Mouse (Mus musculus): ENCODE data around the gene Wscd2. TPM values are rescaled to one million over a fixed set of nuclear protein-coding genes. Genes with fewer than 3 reads are reported as not detected.

The Wscd2 gene
- total and polyA plus RNA-seq, 3 experiments: 0.27 TPM; not detected in 2

DNA sequence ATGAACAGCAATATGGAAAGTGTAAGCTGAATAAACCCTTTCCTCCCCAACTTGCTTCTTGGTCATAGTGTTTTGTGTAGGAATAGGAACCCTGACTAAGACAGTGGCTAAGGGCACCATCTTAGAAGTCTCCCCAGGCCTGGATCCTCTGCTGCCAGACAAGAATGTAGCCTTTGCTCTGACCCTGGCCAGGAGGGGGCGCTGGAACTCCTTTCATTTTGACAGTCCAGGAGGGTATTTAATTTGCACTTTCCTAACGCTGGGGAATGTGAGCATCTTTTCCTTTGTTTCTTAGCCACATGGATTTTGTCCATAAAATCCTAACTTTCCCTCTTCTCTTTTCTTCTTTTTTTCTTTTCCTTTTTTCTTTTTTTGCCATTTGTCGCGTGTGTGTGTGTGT lies 18.7 kb upstream of the Wscd2 start:
- ATAC-seq (ENCODE audit: extremely low read depth, insufficient number of reproducible peaks, low FRiP score, poor library complexity, severe bottlenecking) (no peak), DNase-seq (ENCODE audit: low spot score) (no peak)
- H3K36me3 ChIP-seq (replicated peaks): no peaks in the 10 kb centered on the region
- no peaks in the 10 kb centered on the region for H3K4me1 ChIP-seq (ENCODE audit: insufficient read depth, low read depth, low read length)
- no peak overlapping the region for H3K4me3 ChIP-seq (ENCODE audit: low read depth, low read length)
- H3K9me3 ChIP-seq (replicated peaks): peaks cover 93% of the 10 kb centered on the region
- H3K27me3 ChIP-seq (ENCODE audit: insufficient read depth, low read length): no peaks in the 10 kb centered on the region
- TF ChIP-seq CTCF (IDR thresholded peaks at IDR 0.05; ENCODE audit: low read depth, low read length): no peak
- no peak for TF ChIP-seq TAL1 (conservative IDR thresholded peaks at IDR 0.05; ENCODE audit: low read depth, low read length)
- no peak for TF ChIP-seq GATA2 (IDR thresholded peaks at IDR 0.05; ENCODE audit: borderline replicate concordance, low read depth, low read length)
- no peak for TF ChIP-seq POLR2AphosphoS5 (IDR thresholded peaks at IDR 0.05; ENCODE audit: insufficient replicate concordance, low read depth, low read length)
- no peak for TF ChIP-seq GATA1 (IDR thresholded peaks at IDR 0.05; ENCODE audit: borderline replicate concordance, low read length)

DNA sequence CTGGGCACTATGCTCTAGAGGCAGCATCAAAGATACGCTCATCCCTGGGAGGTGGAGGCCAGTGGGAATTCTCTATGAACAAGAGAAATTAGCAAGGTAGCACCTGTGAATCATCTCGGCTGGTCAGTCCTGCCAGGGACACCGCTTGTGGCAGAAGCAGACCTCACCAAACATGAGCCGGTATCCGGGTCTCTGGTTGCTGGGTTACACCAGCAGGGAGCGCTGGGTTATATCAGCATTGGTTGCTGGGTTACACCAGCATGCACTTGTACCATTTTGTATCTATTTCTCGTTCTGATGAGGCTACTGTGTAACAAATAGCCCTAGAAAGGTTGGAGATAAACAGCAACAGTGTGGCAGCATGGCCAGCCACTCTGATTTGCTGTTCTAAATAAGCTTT lies 17.8 kb upstream of the Wscd2 start:
- TF ChIP-seq POLR2AphosphoS5 (IDR thresholded peaks at IDR 0.05; ENCODE audit: insufficient replicate concordance, low read depth, low read length): no peak
- TF ChIP-seq CTCF (IDR thresholded peaks at IDR 0.05; ENCODE audit: low read depth, low read length): no peak
- no peak for TF ChIP-seq GATA2 (IDR thresholded peaks at IDR 0.05; ENCODE audit: borderline replicate concordance, low read depth, low read length)
- no peaks in the 10 kb centered on the region for H3K4me1 ChIP-seq (ENCODE audit: insufficient read depth, low read depth, low read length)
- DNase-seq (ENCODE audit: low spot score) (no peak), ATAC-seq (ENCODE audit: extremely low read depth, insufficient number of reproducible peaks, low FRiP score, poor library complexity, severe bottlenecking) (no peak)
- H3K36me3 ChIP-seq (replicated peaks): no peaks in the 10 kb centered on the region
- peaks cover 94% of the 10 kb centered on the region for H3K9me3 ChIP-seq (replicated peaks)
- no peaks in the 10 kb centered on the region for H3K27me3 ChIP-seq (ENCODE audit: insufficient read depth, low read length)
- no peak overlapping the region for H3K4me3 ChIP-seq (ENCODE audit: low read depth, low read length)

DNA sequence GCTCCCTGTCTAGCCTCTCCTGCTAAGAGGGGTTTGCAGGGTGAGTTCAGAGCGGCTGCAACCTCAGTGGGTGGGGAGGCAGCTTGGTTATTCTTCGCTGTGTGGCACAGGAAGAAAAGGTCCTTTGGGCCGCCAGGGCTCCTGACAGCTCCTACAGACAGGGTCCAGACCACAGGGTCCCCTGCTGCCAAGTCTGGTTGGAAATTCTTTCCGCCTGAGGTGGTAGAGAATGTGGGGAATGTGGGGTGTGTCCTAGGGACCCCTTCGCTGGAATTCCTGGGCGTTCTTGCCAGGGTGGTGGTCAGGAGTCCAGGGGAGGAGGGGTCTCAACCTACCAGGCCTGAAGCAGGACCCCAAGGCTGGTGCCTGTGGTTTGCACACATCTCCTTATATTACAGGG lies 13.3 kb upstream of the Wscd2 start:
- Histone ChIP-seq H3K4me3 (ENCODE audit: low read depth, low read length) (no peak overlapping the region), H3K27me3 (ENCODE audit: insufficient read depth, low read length) (no peaks in the 10 kb centered on the region), H3K36me3 (replicated peaks) (no peaks in the 10 kb centered on the region), H3K4me1 (ENCODE audit: insufficient read depth, low read depth, low read length) (no peaks in the 10 kb centered on the region), H3K9me3 (replicated peaks) (peaks cover 90% of the 10 kb centered on the region)
- DNase-seq (ENCODE audit: low spot score): no peak
- TF ChIP-seq GATA2 (IDR thresholded peaks at IDR 0.05; ENCODE audit: borderline replicate concordance, low read depth, low read length) (no peak), CTCF (IDR thresholded peaks at IDR 0.05; ENCODE audit: low read depth, low read length) (no peak), GATA1 (IDR thresholded peaks at IDR 0.05; ENCODE audit: borderline replicate concordance, low read length) (no peak), TAL1 (conservative IDR thresholded peaks at IDR 0.05; ENCODE audit: low read depth, low read length) (no peak), POLR2AphosphoS5 (IDR thresholded peaks at IDR 0.05; ENCODE audit: insufficient replicate concordance, low read depth, low read length) (no peak)
- no peak for ATAC-seq (ENCODE audit: extremely low read depth, insufficient number of reproducible peaks, low FRiP score, poor library complexity, severe bottlenecking)

DNA sequence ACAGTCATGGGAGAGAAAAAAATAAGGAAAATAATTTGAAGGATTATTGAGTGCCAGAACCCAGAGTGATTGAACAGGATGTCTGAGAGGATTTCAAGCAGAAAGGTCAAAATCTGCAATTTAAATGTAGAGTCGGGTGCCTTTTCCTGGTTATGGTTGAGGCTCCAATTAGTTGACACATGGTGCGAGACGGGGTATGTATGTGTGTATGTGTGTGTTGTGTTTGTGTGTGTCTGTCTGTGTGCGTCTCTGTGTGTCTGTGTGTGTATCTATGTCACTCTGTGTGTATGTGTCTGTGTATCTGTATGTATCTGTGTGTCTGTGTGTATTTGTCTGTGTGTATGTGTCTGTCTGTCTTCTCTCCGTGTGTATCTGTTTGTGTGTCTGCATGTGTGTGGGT lies 11.1 kb upstream of the Wscd2 start:
- DNase-seq (ENCODE audit: low spot score): no peak
- no peaks in the 10 kb centered on the region for H3K4me1 ChIP-seq (ENCODE audit: insufficient read depth, low read depth, low read length)
- no peaks in the 10 kb centered on the region for H3K27me3 ChIP-seq (ENCODE audit: insufficient read depth, low read length)

DNA sequence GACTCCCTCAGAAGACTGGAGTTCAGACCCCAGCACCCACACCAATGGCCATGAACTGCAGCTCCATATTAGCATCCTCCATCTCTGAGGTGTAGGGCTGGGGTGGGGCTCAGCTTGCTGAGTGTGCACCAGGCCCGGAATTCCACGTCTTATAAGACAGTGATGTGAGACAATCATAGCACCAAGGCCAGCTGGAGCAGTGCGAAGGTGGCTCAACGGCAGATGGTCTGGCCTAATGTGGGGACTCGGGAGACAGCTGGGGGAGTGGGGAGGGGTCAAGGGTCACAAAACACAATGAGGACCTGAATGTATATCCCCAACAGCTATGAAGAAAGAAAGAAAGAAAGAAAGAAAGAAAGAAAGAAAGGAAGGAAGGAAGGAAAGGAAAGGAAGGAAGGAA lies 9.7 kb upstream of the Wscd2 start:
- TF ChIP-seq CTCF (IDR thresholded peaks at IDR 0.05; ENCODE audit: low read depth, low read length) (no peak), GATA1 (IDR thresholded peaks at IDR 0.05; ENCODE audit: borderline replicate concordance, low read length) (no peak)
- ATAC-seq (ENCODE audit: extremely low read depth, insufficient number of reproducible peaks, low FRiP score, poor library complexity, severe bottlenecking) (no peak), DNase-seq (ENCODE audit: low spot score) (no peak)
- H3K9me3 ChIP-seq (replicated peaks): peaks cover 88% of the 10 kb centered on the region
- no peaks in the 10 kb centered on the region for H3K36me3 ChIP-seq (replicated peaks)
- no peaks in the 10 kb centered on the region for H3K27me3 ChIP-seq (ENCODE audit: insufficient read depth, low read length)
- no peaks in the 10 kb centered on the region for H3K4me1 ChIP-seq (ENCODE audit: insufficient read depth, low read depth, low read length)
- no peak overlapping the region for H3K4me3 ChIP-seq (ENCODE audit: low read depth, low read length)

More for the DNA sequence above, 11.1 kb upstream of the Wscd2 start:
- TF ChIP-seq GATA1 (IDR thresholded peaks at IDR 0.05; ENCODE audit: borderline replicate concordance, low read length) (no peak), GATA2 (IDR thresholded peaks at IDR 0.05; ENCODE audit: borderline replicate concordance, low read depth, low read length) (no peak), TAL1 (conservative IDR thresholded peaks at IDR 0.05; ENCODE audit: low read depth, low read length) (no peak), CTCF (IDR thresholded peaks at IDR 0.05; ENCODE audit: low read depth, low read length) (no peak), POLR2AphosphoS5 (IDR thresholded peaks at IDR 0.05; ENCODE audit: insufficient replicate concordance, low read depth, low read length) (no peak)
- Histone ChIP-seq H3K4me3 (ENCODE audit: low read depth, low read length) (no peak overlapping the region), H3K36me3 (replicated peaks) (no peaks in the 10 kb centered on the region), H3K9me3 (replicated peaks) (peaks cover 89% of the 10 kb centered on the region)
- no peak for ATAC-seq (ENCODE audit: extremely low read depth, insufficient number of reproducible peaks, low FRiP score, poor library complexity, severe bottlenecking)

DNA sequence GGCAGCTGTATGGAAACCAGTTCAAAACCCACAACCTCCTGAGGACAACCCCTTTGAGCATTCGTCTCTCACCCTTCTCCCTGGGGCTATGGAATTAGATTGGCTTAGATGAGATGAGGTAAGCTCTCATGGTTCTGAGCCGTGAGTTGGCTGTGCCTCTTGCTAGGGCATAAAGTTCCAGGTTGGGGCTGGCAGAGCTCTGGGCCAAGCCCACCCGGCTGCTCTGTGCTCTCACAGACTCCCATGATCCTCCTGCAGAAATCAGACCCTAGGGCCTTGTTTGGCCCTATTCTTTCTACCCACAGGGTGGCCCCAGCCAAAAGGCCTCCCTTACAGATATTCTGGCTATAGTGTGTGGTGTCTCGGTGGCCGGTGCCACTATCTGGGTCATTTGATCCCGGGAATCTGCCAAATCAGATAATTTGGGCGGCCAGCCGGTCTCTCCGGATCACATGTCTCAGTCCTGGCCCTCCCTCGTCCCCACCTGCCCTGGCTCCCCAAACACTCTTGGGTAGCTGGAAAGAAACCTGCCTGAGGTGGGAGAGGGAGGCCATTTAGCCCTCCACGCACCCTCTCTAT lies 4.5 kb upstream of the Wscd2 start:
- Histone ChIP-seq H3K27me3 (ENCODE audit: insufficient read depth, low read length) (no peaks in the 10 kb centered on the region), H3K4me1 (ENCODE audit: insufficient read depth, low read depth, low read length) (no peaks in the 10 kb centered on the region), H3K4me3 (ENCODE audit: low read depth, low read length) (no peak overlapping the region), H3K9me3 (replicated peaks) (peaks cover 92% of the 10 kb centered on the region), H3K36me3 (replicated peaks) (no peaks in the 10 kb centered on the region)
- TF ChIP-seq GATA2 (IDR thresholded peaks at IDR 0.05; ENCODE audit: borderline replicate concordance, low read depth, low read length): no peak
- no peak for TF ChIP-seq CTCF (IDR thresholded peaks at IDR 0.05; ENCODE audit: low read depth, low read length)
- no peak for TF ChIP-seq POLR2AphosphoS5 (IDR thresholded peaks at IDR 0.05; ENCODE audit: insufficient replicate concordance, low read depth, low read length)
- no peak for TF ChIP-seq TAL1 (conservative IDR thresholded peaks at IDR 0.05; ENCODE audit: low read depth, low read length)
- TF ChIP-seq GATA1 (IDR thresholded peaks at IDR 0.05; ENCODE audit: borderline replicate concordance, low read length): no peak
- ATAC-seq (ENCODE audit: extremely low read depth, insufficient number of reproducible peaks, low FRiP score, poor library complexity, severe bottlenecking) (no peak), DNase-seq (ENCODE audit: low spot score) (no peak)

DNA sequence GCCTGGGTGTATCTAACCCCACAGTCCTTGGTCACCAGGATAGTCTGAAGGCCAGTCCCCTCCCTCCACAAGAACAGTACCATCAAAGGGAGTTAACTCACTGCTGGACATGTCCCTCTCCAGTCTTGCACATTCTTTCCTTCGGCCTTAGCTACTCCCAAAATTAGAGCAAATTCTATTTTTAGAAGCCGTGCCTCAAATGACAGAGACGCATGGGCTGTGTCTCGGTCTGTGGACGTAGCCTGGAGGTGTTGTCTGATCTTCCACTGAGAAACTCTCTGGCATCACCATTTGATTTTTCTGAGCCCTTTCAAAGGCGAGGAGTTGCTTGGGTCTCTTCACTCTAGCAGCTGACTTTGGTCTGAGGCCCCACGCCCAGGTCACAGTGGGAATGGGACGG lies 2.3 kb upstream of the Wscd2 start:
- TF ChIP-seq GATA1 (IDR thresholded peaks at IDR 0.05; ENCODE audit: borderline replicate concordance, low read length): no peak
- no peak for TF ChIP-seq POLR2AphosphoS5 (IDR thresholded peaks at IDR 0.05; ENCODE audit: insufficient replicate concordance, low read depth, low read length)
- no peak for TF ChIP-seq CTCF (IDR thresholded peaks at IDR 0.05; ENCODE audit: low read depth, low read length)
- TF ChIP-seq TAL1 (conservative IDR thresholded peaks at IDR 0.05; ENCODE audit: low read depth, low read length): no peak
- TF ChIP-seq GATA2 (IDR thresholded peaks at IDR 0.05; ENCODE audit: borderline replicate concordance, low read depth, low read length): no peak
- ATAC-seq (ENCODE audit: extremely low read depth, insufficient number of reproducible peaks, low FRiP score, poor library complexity, severe bottlenecking): no peak
- no peaks in the 10 kb centered on the region for H3K4me1 ChIP-seq (ENCODE audit: insufficient read depth, low read depth, low read length)
- H3K27me3 ChIP-seq (ENCODE audit: insufficient read depth, low read length): no peaks in the 10 kb centered on the region
- no peak overlapping the region for H3K4me3 ChIP-seq (ENCODE audit: low read depth, low read length)
- peaks cover 94% of the 10 kb centered on the region for H3K9me3 ChIP-seq (replicated peaks)
- H3K36me3 ChIP-seq (replicated peaks): no peaks in the 10 kb centered on the region
- no peak for DNase-seq (ENCODE audit: low spot score)
